Mouse (Mus musculus) adipocyte (in vitro differentiated cells): ENCODE measurements around the gene H2afx.

Experiments
- DNase-seq: peaks from one replicate; pipeline ENCODE4 v3.0.0-alpha.2; 2016; ENCODE audit warnings: low spot score

H2afx gene

GRCm38 (mm10) chr9:44379862-44380261, 45.4 kb downstream of the H2afx start:
- no peak for DNase-seq

DNA sequence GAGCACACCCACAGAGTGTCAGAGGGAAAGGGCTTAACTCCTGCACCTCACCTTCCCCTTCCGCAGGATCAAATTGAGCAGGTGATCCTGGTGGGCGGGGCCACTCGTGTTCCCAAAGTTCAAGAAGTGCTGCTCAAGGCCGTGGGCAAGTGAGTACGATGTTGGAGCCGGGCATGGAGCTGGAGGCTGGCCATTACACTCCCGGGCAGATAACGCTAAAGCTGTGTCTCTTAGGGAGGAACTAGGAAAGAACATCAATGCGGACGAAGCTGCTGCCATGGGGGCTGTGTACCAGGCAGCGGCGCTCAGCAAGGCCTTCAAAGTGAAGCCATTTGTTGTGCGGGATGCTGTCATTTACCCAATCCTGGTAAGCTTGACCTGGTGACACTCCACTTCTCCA, 50.1 kb downstream of the H2afx start:
- DNase-seq = no peak
